Mouse (Mus musculus) liver, embryonic 14.5 days (tissue): ENCODE data around the gene Serinc4.
"Not testable (repeated sequence)": the region's sequence is repeated elsewhere in the genome, so short reads cannot be mapped to it uniquely, and the experiment has no call there.

ENCODE experiments used
- CTCF ChIP-seq: IDR thresholded peaks from 2 replicates; pipeline ENCODE4 v1.5.1; 2016; ENCODE audit warnings: antibody characterized with exemption, low read depth, control low read depth
- EP300 ChIP-seq: IDR thresholded peaks from 2 replicates; pipeline ENCODE4 v1.6.1; 2016; ENCODE audit warnings: antibody characterized with exemption, low read depth

- not testable (repeated sequence) for TF ChIP-seq CTCF, EP300
Measured at GRCm38 (mm10) chr2:121484403-121484802, 27.8 kb upstream of the Serinc4 start.
